Mouse (Mus musculus): ENCODE measurements at regions not wholly inside any gene's neighbourhood (a gene's known extent, or its start where the extent isn't known, plus 50 kb on each side); places are given as distances from the start of the nearest gene placed in this dataset.

- TF ChIP-seq CTCF (IDR thresholded peaks at IDR 0.05; ENCODE audit: extremely low read depth, insufficient read depth, low read length) (no peak), POLR2A (IDR thresholded peaks at IDR 0.05; ENCODE audit: extremely low read depth, insufficient read depth, low read length) (no peak)
Observed at GRCm38 (mm10) chr1:177594341-177594740, 135.3 kb upstream of the 1700016C15Rik start.

Measured in cortical plate, adult 2 months (tissue).